8 mouse cellular contexts compared by ENCODE assay signal in genomic region chr15:84854171-84854811, GRCm38 (mm10). TPM values are rescaled to one million over a fixed set of nuclear protein-coding genes. Genes with fewer than 3 reads are reported as not detected.
DNase-seq lines count a peak whose midpoint lies in the region; ATAC-seq lines count a peak whose summit lies in the region.

No protein-coding gene starts in this region.

- H3K4me3 ChIP-seq in heart, embryonic 14.5 days (ENCODE audit: control insufficient read depth in 1 of 2, insufficient read depth in 1 of 2, low read depth in 1 of 2, low read length in 2 of 2) = peak overlapping the region; percentile 69 to 90
- peak overlapping the region; percentile 77 for H3K4me3 ChIP-seq in neural tube, embryonic 14.5 days (ENCODE audit: low read depth, low read length)

- DNase-seq in gastrocnemius, postnatal 4 days (ENCODE audit: low spot score in 2 of 2) = peak; percentile 15 to 26
- DNase-seq in gastrocnemius, postnatal 10 days = no peak
- peak; percentile 27 for DNase-seq in urinary bladder, adult 2 months (ENCODE audit: low spot score)
- no peak for DNase-seq in urinary bladder, postnatal 36 days (ENCODE audit: low spot score in 2 of 2)
- peak; percentile 23 to 24 for DNase-seq in layer of hippocampus, postnatal 36 days
- no peak for DNase-seq in T-cell, adult 2 months (ENCODE audit: low spot score)

- WGBS in heart, embryonic 14.5 days = under 1% methylated on average over 49 of the region's 49 CpGs
- WGBS in neural tube, embryonic 14.5 days = under 1% methylated on average over 49 of the region's 49 CpGs

- H3K4me1 ChIP-seq in heart, embryonic 14.5 days (ENCODE audit: control insufficient read depth in 2 of 2, insufficient read depth in 2 of 2, low read length in 2 of 2) = peaks cover 14 to 26% of the 10 kb centered on the region in 2 experiments
- H3K4me1 ChIP-seq in neural tube, embryonic 14.5 days (ENCODE audit: control insufficient read depth, insufficient read depth, low read length) = peaks cover 38% of the 10 kb centered on the region

- H3K9ac ChIP-seq in heart, embryonic 14.5 days (ENCODE audit: low read length) = peak overlapping the region; percentile 27; the same call in 1 of the 2 replicates
- peak overlapping the region; percentile 78 for H3K9ac ChIP-seq in neural tube, embryonic 14.5 days (replicated peaks; ENCODE audit: low read depth, low read length)

- no peaks in the 10 kb centered on the region for H3K36me3 ChIP-seq in heart, embryonic 14.5 days (ENCODE audit: control insufficient read depth, insufficient read depth, low read length)
- no peaks in the 10 kb centered on the region for H3K36me3 ChIP-seq in neural tube, embryonic 14.5 days (ENCODE audit: control insufficient read depth, insufficient read depth, low read length)

- no peak for ATAC-seq in heart, embryonic 14.5 days (ENCODE audit: insufficient number of reproducible peaks, insufficient read depth, low FRiP score, low read depth)
- ATAC-seq in neural tube, embryonic 14.5 days (ENCODE audit: low read depth) = 0 out of 2 replicates have a peak, but pooled peaks have one; percentile 2

- peak overlapping the region; percentile 100 for H3K4me2 ChIP-seq in heart, embryonic 14.5 days (ENCODE audit: low read length)
- H3K4me2 ChIP-seq in neural tube, embryonic 14.5 days (ENCODE audit: low read depth, low read length) = peak overlapping the region; percentile 94

- H3K9me3 ChIP-seq in heart, embryonic 14.5 days (ENCODE audit: control insufficient read depth, low read length) = no peaks in the 10 kb centered on the region
- H3K9me3 ChIP-seq in neural tube, embryonic 14.5 days (ENCODE audit: control insufficient read depth, low read length) = no peaks in the 10 kb centered on the region

- H3K27me3 ChIP-seq in heart, embryonic 14.5 days (ENCODE audit: control insufficient read depth, insufficient read depth, low read length) = peaks cover 31% of the 10 kb centered on the region
- H3K27me3 ChIP-seq in neural tube, embryonic 14.5 days (ENCODE audit: control insufficient read depth, insufficient read depth, low read length) = no peaks in the 10 kb centered on the region

- no peak overlapping the region for H3K27ac ChIP-seq in heart, embryonic 14.5 days (replicated peaks in 1 of 2; ENCODE audit: control insufficient read depth in 1 of 2, insufficient read depth in 1 of 2, low read depth in 2 of 2, low read length in 2 of 2)
- peak overlapping the region; percentile 95 for H3K27ac ChIP-seq in neural tube, embryonic 14.5 days (ENCODE audit: low read depth, low read length)

RNA-seq across cellular contexts. Expression of gene Phf21b, which starts 1.6 kb away (rescaled TPM):
- 1 to 10 TPM in 1 of 2 experiments, under 1 TPM in 1; 0.57 to 2.1 TPM for total RNA-seq in gastrocnemius, postnatal 4 days (2021)
- total RNA-seq in gastrocnemius, postnatal 10 days (2021) = 1 to 10 TPM; 1.1 to 1.2 TPM
- polyA plus RNA-seq in urinary bladder, adult 2 months (2012; rRNA removed) = 1.9 and 3.9 TPM in 2 replicates
- 0.24 and 0.46 TPM in 2 replicates for polyA plus RNA-seq in heart, embryonic 14.5 days (2014; fragmentation: Nextera tagmentation; extraction: Ambion mirVana)
- total RNA-seq in layer of hippocampus, postnatal 36 days (2021) = 10 to 100 TPM; 11.3 TPM
- polyA plus RNA-seq in neural tube, embryonic 14.5 days (2014; fragmentation: Nextera tagmentation; extraction: Ambion mirVana) = 9.2 and 12.5 TPM in 2 replicates

Comparison
In these comparisons a context has a peak if more than half of its experiments do, and no peak if none do; other contexts are left out.
1. DNase-seq: peak in gastrocnemius, postnatal 4 days (2 of 2), urinary bladder, adult 2 months (single experiment) and layer of hippocampus, postnatal 36 days (2 of 2); none in gastrocnemius, postnatal 10 days (single experiment), urinary bladder, postnatal 36 days (0 of 2) and T-cell, adult 2 months (single experiment).